Mouse (Mus musculus) bone marrow, adult 2 months (tissue): ENCODE results near the gene Tgfbr2.

Source experiments
- CTCF ChIP-seq: fragments of 200-500 bp; IDR thresholded peaks from 2 replicates; pipeline ENCODE4 v1.5.1; 2011; ENCODE audit warnings: low read length, control low read depth; ENCODE audit not compliant: control insufficient read depth, insufficient read depth
- POLR2A ChIP-seq: fragments of 200-500 bp; IDR thresholded peaks from 2 replicates; pipeline ENCODE4 v1.6.1; 2011; ENCODE audit warnings: low read depth, mild to moderate bottlenecking, control low read depth, low read length, borderline replicate concordance; ENCODE audit not compliant: control insufficient read depth

DNA sequence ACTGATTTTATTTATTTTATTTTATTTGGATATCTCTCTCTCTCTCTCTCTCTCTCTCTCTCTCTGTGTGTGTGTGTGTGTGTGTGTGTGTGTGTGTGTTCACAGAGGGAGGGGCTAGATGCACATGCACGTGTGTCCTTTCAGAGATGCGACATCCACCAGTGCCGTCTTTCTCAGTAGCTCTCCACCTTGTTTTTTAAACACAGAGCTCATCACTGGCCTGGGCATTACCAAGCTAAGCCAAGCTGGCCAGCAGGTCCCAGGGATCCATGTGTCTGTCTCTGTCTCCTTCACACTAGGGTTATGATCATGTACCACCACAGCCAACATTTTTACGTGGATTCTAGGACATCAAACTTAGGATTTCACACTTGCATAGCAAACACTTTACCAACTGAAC is 135.2 kb downstream of the Tgfbr2 start:
- TF ChIP-seq CTCF (no peak), POLR2A (no peak)
